Mouse (Mus musculus) heart, embryonic 12.5 days (tissue): Measurements from ENCODE around the gene Prl7b1. TPM values are rescaled to one million over a fixed set of nuclear protein-coding genes. Genes with fewer than 3 reads are reported as not detected.

ENCODE experiments used
- ATAC-seq: fragments of 200-750 bp; cut with Nextera tagmentation; 2 replicates; pipeline ENCODE4 v1.8.0; 2017; ENCODE audit warnings: moderate TSS enrichment, moderate library complexity; ENCODE audit not compliant: insufficient number of reproducible peaks, low FRiP score
- H3K27ac ChIP-seq: fragments of 300-500 bp; sonication (generic); 2 replicates; pipeline ENCODE4 v1.5.1; 2016; ENCODE audit warnings: mild to moderate bottlenecking, moderate library complexity; ENCODE audit not compliant: poor library complexity, severe bottlenecking
- H3K27me3 ChIP-seq: fragments of 300-500 bp; sonication (generic); replicated peaks from 2 replicates; pipeline ENCODE4 v1.6.1; 2016; ENCODE audit warnings: mild to moderate bottlenecking, moderate library complexity
- H3K36me3 ChIP-seq: fragments of 300-500 bp; sonication (generic); 2 replicates; pipeline ENCODE4 v1.6.1; 2016; ENCODE audit warnings: mild to moderate bottlenecking, moderate library complexity
- H3K4me1 ChIP-seq: fragments of 300-500 bp; sonication (generic); replicated peaks from 2 replicates; pipeline ENCODE4 v1.6.1; 2016; ENCODE audit warnings: mild to moderate bottlenecking
- H3K4me2 ChIP-seq: fragments of 300-500 bp; sonication (generic); 2 replicates; pipeline ENCODE4 v1.6.1; 2016; ENCODE audit warnings: mild to moderate bottlenecking, moderate library complexity
- H3K4me3 ChIP-seq: fragments of 300-500 bp; sonication (generic); 2 replicates; pipeline ENCODE4 v1.5.1; 2016; ENCODE audit warnings: mild to moderate bottlenecking
- H3K9ac ChIP-seq: fragments of 300-500 bp; sonication (generic); 2 replicates; pipeline ENCODE4 v1.6.1; 2016; ENCODE audit warnings: mild to moderate bottlenecking, moderate library complexity
- H3K9me3 ChIP-seq: fragments of 300-500 bp; sonication (generic); replicated peaks from 2 replicates; pipeline ENCODE4 v1.6.1; 2016; ENCODE audit warnings: mild to moderate bottlenecking, moderate library complexity
- WGBS: fragments of 180-500 bp; shearing (Covaris S2); methylation state at CpG from one replicate; pipeline ENCODE4 v1.1.7; 2016; 5-methylcytosine and 5-hydroxymethylcytosine counted together
- polyA plus RNA-seq: library from polyadenylated mRNA; unstranded; fragments of >200 nt; fragmentation: Nextera tagmentation; extraction: Ambion mirVana; gene quantifications from 2 replicates; pipeline ENCODE4 v1.2.1, GENCODE M21; 2016

Prl7b1 gene
- not detected in 2 replicates for polyA plus RNA-seq

DNA sequence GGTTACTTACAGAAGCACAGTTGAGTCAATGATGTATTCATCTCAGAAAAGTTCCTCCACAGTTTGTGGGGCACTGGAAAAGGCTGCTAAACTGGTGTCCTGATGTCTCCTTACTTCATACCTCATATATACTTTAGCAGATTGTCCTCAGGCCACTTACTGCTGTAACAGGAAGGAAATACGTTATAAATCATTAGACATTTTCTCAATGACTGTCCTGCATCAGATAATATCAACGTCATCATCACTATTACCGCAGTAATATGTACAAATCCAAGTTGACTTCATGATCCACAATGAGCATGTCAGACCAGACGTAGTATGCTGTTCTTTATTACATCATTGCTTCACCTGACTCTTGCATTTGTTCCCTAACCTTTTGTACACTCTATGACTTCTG lies at the start of gene Prl7b1:
Gene Prl7b1 (minus strand): TSS at position 101 of the 400 bp plus-strand sequence.
- WGBS = 66% methylated on average over 4 of the region's 4 CpGs
- H3K9ac ChIP-seq = no peak within 1 kb of the TSS
- H3K9me3 ChIP-seq = no peaks in the 10 kb centered on the region
- H3K27me3 ChIP-seq = no peaks in the 10 kb centered on the region
- no peaks in the 10 kb centered on the region for H3K36me3 ChIP-seq
- no peak for ATAC-seq
- no peak within 1 kb of the TSS for H3K27ac ChIP-seq
- no peaks in the 10 kb centered on the region for H3K4me1 ChIP-seq
- no peak within 1 kb of the TSS for H3K4me3 ChIP-seq
- H3K4me2 ChIP-seq = no peak within 1 kb of the TSS

DNA sequence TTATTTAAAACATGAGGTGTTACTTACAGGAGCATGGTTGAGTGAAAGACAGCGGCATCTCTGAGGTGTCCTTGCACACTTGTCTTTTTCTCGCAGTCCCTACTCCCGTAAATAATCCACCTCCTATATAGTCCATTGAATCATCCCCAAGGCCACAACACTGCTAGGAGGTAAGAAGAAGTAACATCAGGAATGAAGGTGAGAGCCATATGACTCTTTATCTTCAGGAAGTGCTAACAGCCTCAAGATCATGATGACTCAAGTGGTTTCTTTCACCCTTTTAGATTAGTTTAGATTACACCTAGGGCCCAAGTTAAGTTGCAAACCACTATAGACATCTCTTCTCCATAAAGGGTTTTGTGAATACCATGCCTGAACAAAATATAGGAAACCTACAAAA lies 32.0 kb upstream of the Prl7b1 start, which contains the start of gene Prl7a1:
Gene Prl7a1 (minus strand): TSS at position 101 of the 400 bp plus-strand sequence.
- no peak for ATAC-seq
- Histone ChIP-seq H3K4me2 (no peak within 1 kb of the TSS), H3K27ac (no peak within 1 kb of the TSS), H3K9ac (no peak within 1 kb of the TSS), H3K36me3 (no peaks in the 10 kb centered on the region), H3K4me1 (no peaks in the 10 kb centered on the region), H3K27me3 (no peaks in the 10 kb centered on the region), H3K9me3 (no peaks in the 10 kb centered on the region), H3K4me3 (no peak within 1 kb of the TSS)
- 89% methylated on average over 3 of the region's 3 CpGs for WGBS

- ATAC-seq = no peak
- no peak within 1 kb of the TSS for H3K9ac ChIP-seq
- H3K27me3 ChIP-seq = no peaks in the 10 kb centered on the region
- H3K36me3 ChIP-seq = no peaks in the 10 kb centered on the region
- WGBS = 63% methylated on average over 2 of the region's 2 CpGs
- H3K27ac ChIP-seq = no peak within 1 kb of the TSS
- no peaks in the 10 kb centered on the region for H3K9me3 ChIP-seq
- H3K4me2 ChIP-seq = no peak within 1 kb of the TSS
- H3K4me3 ChIP-seq = no peak within 1 kb of the TSS
- no peaks in the 10 kb centered on the region for H3K4me1 ChIP-seq
These were observed 28.3 kb downstream of the Prl7b1 start, which contains the start of gene Prl8a1 for GRCm38 (mm10) chr13:27582071-27582470. Prl8a1 (minus strand) TSS chr13:27582171.

- no peak within 1 kb of the TSS for H3K4me3 ChIP-seq
- H3K4me2 ChIP-seq = no peak within 1 kb of the TSS
- no peak within 1 kb of the TSS for H3K9ac ChIP-seq
- no peaks in the 10 kb centered on the region for H3K4me1 ChIP-seq
- H3K27me3 ChIP-seq = no peaks in the 10 kb centered on the region
- no peaks in the 10 kb centered on the region for H3K9me3 ChIP-seq
- no peak for ATAC-seq
- no peaks in the 10 kb centered on the region for H3K36me3 ChIP-seq
- WGBS = 70% methylated on average over 2 of the region's 2 CpGs
- no peak within 1 kb of the TSS for H3K27ac ChIP-seq
These were observed 45.9 kb downstream of the Prl7b1 start, which contains the start of gene Prl8a9 for GRCm38 (mm10) chr13:27564506-27564905. Prl8a9 (minus strand) TSS chr13:27564606.

DNA sequence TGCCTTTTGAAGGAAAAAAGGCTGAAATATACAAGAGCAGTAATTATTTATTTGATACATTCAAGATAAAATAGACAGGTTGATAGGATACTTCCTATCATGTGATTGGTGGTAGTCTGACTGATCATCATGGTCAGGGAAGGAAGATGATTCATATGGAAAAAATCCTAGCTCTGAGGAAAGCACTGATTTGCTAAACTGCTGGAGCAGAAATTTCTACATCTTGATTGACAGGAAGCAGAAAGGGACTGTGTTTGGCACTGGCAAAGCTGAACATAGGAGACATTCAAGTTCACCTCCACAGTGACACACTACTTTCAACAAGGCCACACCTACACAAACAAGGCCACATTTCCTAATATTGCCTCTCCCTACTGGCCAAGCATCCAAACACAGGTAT lies 57.0 kb downstream of the Prl7b1 start:
- Histone ChIP-seq H3K27me3 (no peaks in the 10 kb centered on the region), H3K27ac (no peak overlapping the region), H3K36me3 (no peaks in the 10 kb centered on the region), H3K4me2 (no peak overlapping the region), H3K4me3 (no peak overlapping the region), H3K9ac (no peak overlapping the region), H3K9me3 (no peaks in the 10 kb centered on the region), H3K4me1 (no peaks in the 10 kb centered on the region)
- ATAC-seq = no peak

Other genes starting within 250 kb of the Prl7b1 start
- not detected in 2 replicates for gene Prl2b1, start 219.7 kb downstream of the Prl7b1 start, polyA plus RNA-seq
- gene Prl8a6, start 171.9 kb downstream of the Prl7b1 start, polyA plus RNA-seq = not detected in 2 replicates
- gene Prl8a8, start 97.4 kb downstream of the Prl7b1 start, polyA plus RNA-seq = not detected in 2 replicates
- not detected in 2 replicates for gene Prl8a9, start 46.0 kb downstream of the Prl7b1 start, polyA plus RNA-seq
- not detected in 2 replicates for gene Prl8a1, start 28.4 kb downstream of the Prl7b1 start, polyA plus RNA-seq
- not detected in 2 replicates for gene Prl7a1, start 31.9 kb upstream of the Prl7b1 start, polyA plus RNA-seq
- not detected in 2 replicates for gene Prl7a2, start 57.5 kb upstream of the Prl7b1 start, polyA plus RNA-seq
- gene Prl7d1, start 106.2 kb upstream of the Prl7b1 start, polyA plus RNA-seq = not detected in 2 replicates
- not detected in 2 replicates for gene Prl7c1, start 170.2 kb upstream of the Prl7b1 start, polyA plus RNA-seq
- not detected in 2 replicates for gene Prl2a1, start 191.1 kb upstream of the Prl7b1 start, polyA plus RNA-seq
- not detected in 2 replicates for gene Prl2c1, start 238.8 kb upstream of the Prl7b1 start, polyA plus RNA-seq